Mouse (Mus musculus) limb, embryonic 14.5 days (tissue): ENCODE measurements around the gene Gm28048. TPM values are rescaled to one million over a fixed set of nuclear protein-coding genes. Genes with fewer than 3 reads are reported as not detected.

Experiments used
- ATAC-seq: fragments of 200-750 bp; cut with Nextera tagmentation; 2 replicates; pipeline ENCODE4 v1.8.0; 2017; ENCODE audit warnings: low read depth, moderate number of reproducible peaks, moderate TSS enrichment; ENCODE audit not compliant: low FRiP score
- DNase-seq: peaks from one replicate; pipeline ENCODE4 v3.0.0-alpha.2; 2015; ENCODE audit warnings: low spot score
- H3K27ac ChIP-seq: fragments of 300-500 bp; sonication (generic); replicated peaks from 2 replicates; pipeline ENCODE4 v1.5.1; 2014; ENCODE audit warnings: low read depth, mild to moderate bottlenecking, low read length, moderate library complexity, mixed read lengths
- H3K27me3 ChIP-seq: fragments of 300-500 bp; sonication (generic); 2 replicates; pipeline ENCODE4 v1.6.1; 2014; ENCODE audit warnings: low read length, mixed read lengths; ENCODE audit not compliant: control insufficient read depth, insufficient read depth
- H3K36me3 ChIP-seq: fragments of 300-500 bp; sonication (generic); 2 replicates; pipeline ENCODE4 v1.6.1; 2014; ENCODE audit warnings: mild to moderate bottlenecking, low read length, moderate library complexity, mixed read lengths; ENCODE audit not compliant: control insufficient read depth, insufficient read depth
- H3K4me1 ChIP-seq: fragments of 300-500 bp; sonication (generic); 2 replicates; pipeline ENCODE4 v1.6.1; 2014; ENCODE audit warnings: antibody characterized with exemption, low read length, mixed read lengths; ENCODE audit not compliant: control insufficient read depth, insufficient read depth
- H3K4me2 ChIP-seq: fragments of 300-500 bp; sonication (generic); replicated peaks from 2 replicates; pipeline ENCODE4 v1.6.1; 2014; ENCODE audit warnings: low read depth, mild to moderate bottlenecking, low read length, moderate library complexity; ENCODE audit not compliant: severe bottlenecking
- H3K4me3 ChIP-seq: fragments of 300-500 bp; sonication (generic); replicated peaks from 2 replicates; pipeline ENCODE4 v1.5.1; 2014; ENCODE audit warnings: low read length
- H3K9ac ChIP-seq: fragments of 300-500 bp; sonication (generic); 2 replicates; pipeline ENCODE4 v1.6.1; 2014; ENCODE audit warnings: mild to moderate bottlenecking, low read depth, low read length, moderate library complexity; ENCODE audit not compliant: severe bottlenecking
- H3K9me3 ChIP-seq: fragments of 300-500 bp; sonication (generic); 2 replicates; pipeline ENCODE4 v1.6.1; 2016; ENCODE audit warnings: low read length; ENCODE audit not compliant: control insufficient read depth
- POLR2A ChIP-seq: fragments of 200-500 bp; IDR thresholded peaks from 2 replicates; pipeline ENCODE4 v1.8.0; 2012; ENCODE audit warnings: inconsistent platforms, mild to moderate bottlenecking, moderate library complexity, borderline replicate concordance; ENCODE audit not compliant: insufficient read depth, insufficient read length; ENCODE audit errors: extremely low read depth
- WGBS: fragments of 180-500 bp; shearing (Covaris S2); extraction: QIAGEN DNeasy Blood & Tissue Kit; methylation state at CpG from one replicate; pipeline ENCODE4 v1.1.7; 2014; 5-methylcytosine and 5-hydroxymethylcytosine counted together
- polyA plus RNA-seq, 2 experiments: library from polyadenylated mRNA; depleted of rRNA in 1 of 2; stranded (reverse) in 1 of 2; unstranded in 1 of 2; fragments of >200 nt; fragmentation: Nextera tagmentation in 1 of 2; extraction: Ambion mirVana in 1 of 2; gene quantifications; 2 replicates each; pipeline versions ENCODE4 v1.2.1 to v1.2.3; 2012 to 2014

Gm28048 gene
- polyA plus RNA-seq, 2 experiments: 2.4 to 10.4 TPM

GRCm38 (mm10) chr11:22828988-22829632, 152.8 kb downstream of the Gm28048 start:
- H3K4me3 ChIP-seq: no peak overlapping the region
- no peak overlapping the region for H3K4me2 ChIP-seq
- no peaks in the 10 kb centered on the region for H3K9me3 ChIP-seq
- no peak overlapping the region for H3K9ac ChIP-seq
- 0 out of 2 replicates have a peak, but pooled peaks cover 3% of the 10 kb centered on the region for H3K4me1 ChIP-seq
- DNase-seq (no peak), ATAC-seq (no peak)
- TF ChIP-seq POLR2A: no peak
- no peaks in the 10 kb centered on the region for H3K27me3 ChIP-seq
- H3K27ac ChIP-seq: no peak overlapping the region
- no peaks in the 10 kb centered on the region for H3K36me3 ChIP-seq
- 97% methylated on average over 15 of the region's 15 CpGs for WGBS

GRCm38 (mm10) chr11:22827514-22828080, 154.3 kb downstream of the Gm28048 start:
- WGBS: 78% methylated on average over 4 of the region's 4 CpGs
- H3K27me3 ChIP-seq: no peaks in the 10 kb centered on the region
- ATAC-seq (no peak), DNase-seq (no peak)
- H3K27ac ChIP-seq: no peak overlapping the region
- no peak for TF ChIP-seq POLR2A
- no peak overlapping the region for H3K4me3 ChIP-seq
- H3K4me2 ChIP-seq: no peak overlapping the region
- H3K9me3 ChIP-seq: no peaks in the 10 kb centered on the region
- no peaks in the 10 kb centered on the region for H3K36me3 ChIP-seq
- H3K9ac ChIP-seq: no peak overlapping the region
- H3K4me1 ChIP-seq: 0 out of 2 replicates have a peak, but pooled peaks cover 3% of the 10 kb centered on the region

GRCm38 (mm10) chr11:22826665-22827064, 155.2 kb downstream of the Gm28048 start:
- DNase-seq (no peak), ATAC-seq (no peak)
- 91% methylated on average over 6 of the region's 6 CpGs for WGBS
- H3K36me3 ChIP-seq: no peaks in the 10 kb centered on the region
- H3K9me3 ChIP-seq: no peaks in the 10 kb centered on the region
- no peaks in the 10 kb centered on the region for H3K27me3 ChIP-seq
- no peak overlapping the region for H3K4me2 ChIP-seq
- no peak overlapping the region for H3K4me3 ChIP-seq
- TF ChIP-seq POLR2A: no peak
- no peak overlapping the region for H3K9ac ChIP-seq
- H3K4me1 ChIP-seq: 0 out of 2 replicates have a peak, but pooled peaks cover 3% of the 10 kb centered on the region
- no peak overlapping the region for H3K27ac ChIP-seq

- no peaks in the 10 kb centered on the region for H3K27me3 ChIP-seq
- TF ChIP-seq POLR2A: no peak
- no peak for DNase-seq
- no peak overlapping the region for H3K27ac ChIP-seq
- no peak for ATAC-seq
- no peaks in the 10 kb centered on the region for H3K36me3 ChIP-seq
- 0 out of 2 replicates have a peak, but pooled peaks cover 3% of the 10 kb centered on the region for H3K4me1 ChIP-seq
- H3K9me3 ChIP-seq: no peaks in the 10 kb centered on the region
- WGBS: 88% methylated on average over 14 of the region's 14 CpGs
- H3K4me3 ChIP-seq: no peak overlapping the region
- H3K4me2 ChIP-seq: no peak overlapping the region
- no peak overlapping the region for H3K9ac ChIP-seq
Measured at GRCm38 (mm10) chr11:22826051-22826450, 155.8 kb downstream of the Gm28048 start.

DNA sequence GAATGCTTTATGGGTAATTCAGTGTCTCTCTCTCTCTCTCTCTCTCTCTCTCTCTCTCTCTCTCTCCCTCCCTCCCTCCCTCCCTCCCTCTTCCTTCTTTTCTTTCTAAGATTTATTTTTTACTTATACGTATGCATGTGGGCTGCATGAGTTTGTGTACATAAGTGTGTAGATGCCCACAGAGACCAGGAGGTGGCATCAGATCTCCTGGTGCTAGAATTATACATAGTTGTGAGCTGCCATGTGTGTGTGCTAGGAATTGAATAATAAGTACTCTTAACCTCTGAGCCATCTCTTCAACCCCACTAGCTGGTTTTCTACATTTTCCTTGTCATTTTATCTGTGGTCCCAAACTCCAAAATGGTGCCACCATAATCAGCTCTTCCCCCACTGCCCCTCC, 156.3 kb downstream of the Gm28048 start:
- DNase-seq: no peak
- Histone ChIP-seq H3K36me3 (no peaks in the 10 kb centered on the region), H3K9ac (no peak overlapping the region), H3K9me3 (no peaks in the 10 kb centered on the region), H3K4me2 (no peak overlapping the region), H3K4me1 (0 out of 2 replicates have a peak, but pooled peaks cover 3% of the 10 kb centered on the region), H3K4me3 (no peak overlapping the region), H3K27me3 (no peaks in the 10 kb centered on the region), H3K27ac (no peak overlapping the region)
- no peak for ATAC-seq
- 100% methylated on average over 1 of the region's 1 CpGs for WGBS
- no peak for TF ChIP-seq POLR2A
